Mouse (Mus musculus) spleen, adult 2 months (tissue): ENCODE measurements around the gene Sh3bgrl3. TPM values are rescaled to one million over a fixed set of nuclear protein-coding genes. Genes with fewer than 3 reads are reported as not detected.

Experiments
- DNase-seq, 2 experiments: peaks; one replicate each; pipeline versions ENCODE4 v3.0.0 to v3.0.0-alpha.2; 2012 to 2021; ENCODE audit warnings: low spot score in 2 of 2, low read depth in 1 of 2
- H3K27ac ChIP-seq: fragments of 200-500 bp; 2 replicates; pipeline ENCODE4 v1.5.1; 2012; ENCODE audit warnings: low read length, inconsistent platforms; ENCODE audit not compliant: insufficient read depth
- H3K27me3 ChIP-seq: fragments of 200-500 bp; 2 replicates; pipeline ENCODE4 v1.6.1; 2012; ENCODE audit warnings: mild to moderate bottlenecking, moderate library complexity, low read length, inconsistent platforms; ENCODE audit not compliant: control insufficient read depth, insufficient read depth
- H3K36me3 ChIP-seq: fragments of 200-500 bp; 2 replicates; pipeline ENCODE4 v1.6.1; 2012; ENCODE audit warnings: mild to moderate bottlenecking, low read length, inconsistent platforms; ENCODE audit not compliant: control insufficient read depth, insufficient read depth
- H3K4me1 ChIP-seq: fragments of 200-500 bp; 2 replicates; pipeline ENCODE4 v1.6.1; 2011; ENCODE audit warnings: inconsistent platforms; ENCODE audit not compliant: control insufficient read depth, insufficient read depth, insufficient read length
- H3K4me3 ChIP-seq: fragments of 200-500 bp; 2 replicates; pipeline ENCODE4 v1.5.1; 2011; ENCODE audit warnings: mild to moderate bottlenecking, inconsistent platforms; ENCODE audit not compliant: insufficient read depth, insufficient read length; ENCODE audit errors: extremely low read depth
- CTCF ChIP-seq: fragments of 200-500 bp; IDR thresholded peaks from 2 replicates; pipeline ENCODE4 v1.5.1; 2011; ENCODE audit warnings: mild to moderate bottlenecking, inconsistent platforms; ENCODE audit not compliant: insufficient read depth, insufficient read length, insufficient replicate concordance; ENCODE audit errors: extremely low read depth
- POLR2A ChIP-seq: fragments of 200-500 bp; IDR thresholded peaks from 2 replicates; pipeline ENCODE4 v1.6.1; 2011; ENCODE audit warnings: low read depth, low read length, inconsistent platforms
- WGBS: fragments of 180-500 bp; shearing (Covaris S2); methylation state at CpG from one replicate; pipeline ENCODE4 v1.1.7; 2018; 5-methylcytosine and 5-hydroxymethylcytosine counted together
- polyA plus RNA-seq: library from polyadenylated mRNA; depleted of rRNA; stranded (reverse); fragments of >200 nt; gene quantifications from 2 replicates; pipeline ENCODE4 v1.2.3, GENCODE M21; 2012

Sh3bgrl3 gene
- polyA plus RNA-seq, 1 experiment = 1,465 TPM

GRCm38 (mm10) chr4:134122281-134122680 is 6.3 kb downstream of the Sh3bgrl3 start:
- peaks cover 68% of the 10 kb centered on the region for H3K4me1 ChIP-seq
- no peaks in the 10 kb centered on the region for H3K27me3 ChIP-seq
- peaks cover 14% of the 10 kb centered on the region for H3K36me3 ChIP-seq
- H3K4me3 ChIP-seq = no peak overlapping the region
- no peak for DNase-seq
- peak overlapping the region; percentile 99 for H3K27ac ChIP-seq
- TF ChIP-seq CTCF (no peak), POLR2A (no peak)
- 21% methylated on average over 3 of the region's 3 CpGs for WGBS

DNA sequence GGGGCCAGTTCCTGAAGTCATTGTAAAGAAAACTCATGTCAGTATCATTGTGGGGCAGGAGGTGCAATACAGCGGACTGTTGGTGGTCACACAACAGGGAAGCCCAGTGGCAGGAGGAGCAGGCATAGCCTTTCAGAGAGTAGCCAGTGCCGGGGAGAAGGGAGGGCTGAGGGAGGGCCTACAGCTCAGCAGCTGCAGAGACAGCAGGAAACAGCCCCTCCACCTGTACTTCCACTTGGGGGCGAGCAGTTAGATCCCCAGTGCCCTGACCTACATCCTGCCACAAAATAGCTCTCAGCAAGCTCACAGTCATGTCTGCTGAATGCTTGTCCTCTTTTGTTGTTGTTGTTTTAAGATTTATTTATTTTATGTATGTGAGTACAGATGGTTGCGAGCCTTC is 7.0 kb downstream of the Sh3bgrl3 start:
- peaks cover 6% of the 10 kb centered on the region for H3K36me3 ChIP-seq
- peak overlapping the region; percentile 10; the same call in 1 of the 2 replicates for H3K4me3 ChIP-seq
- H3K27ac ChIP-seq = peak overlapping the region; percentile 99
- TF ChIP-seq POLR2A (peak; percentile 36), CTCF (no peak)
- 14% methylated on average over 4 of the region's 4 CpGs for WGBS
- H3K4me1 ChIP-seq = peaks cover 63% of the 10 kb centered on the region
- DNase-seq = peak in 1 of 2 experiments; percentile 73
- H3K27me3 ChIP-seq = no peaks in the 10 kb centered on the region

- H3K27me3 ChIP-seq = no peaks in the 10 kb centered on the region
- H3K36me3 ChIP-seq = peaks cover under 1% of the 10 kb centered on the region
- no peak overlapping the region for H3K4me3 ChIP-seq
- 67% methylated on average over 4 of the region's 4 CpGs for WGBS
- peak overlapping the region; percentile 99 for H3K27ac ChIP-seq
- peaks cover 67% of the 10 kb centered on the region for H3K4me1 ChIP-seq
- no peak for TF ChIP-seq CTCF
- no peak for TF ChIP-seq POLR2A
- DNase-seq = no peak
These were observed 7.7 kb downstream of the Sh3bgrl3 start for GRCm38 (mm10) chr4:134120916-134121315.

GRCm38 (mm10) chr4:134120192-134120805 is 8.3 kb downstream of the Sh3bgrl3 start:
- peak; percentile 31; the same call in 1 of the 2 replicates for TF ChIP-seq POLR2A
- no peak for TF ChIP-seq CTCF
- Histone ChIP-seq H3K36me3 (no peaks in the 10 kb centered on the region), H3K27ac (peak overlapping the region; percentile 99), H3K4me3 (no peak overlapping the region), H3K27me3 (no peaks in the 10 kb centered on the region), H3K4me1 (peaks cover 73% of the 10 kb centered on the region)
- DNase-seq = peak in 1 of 2 experiments; percentile 36
- WGBS = 41% methylated on average over 6 of the region's 6 CpGs

DNA sequence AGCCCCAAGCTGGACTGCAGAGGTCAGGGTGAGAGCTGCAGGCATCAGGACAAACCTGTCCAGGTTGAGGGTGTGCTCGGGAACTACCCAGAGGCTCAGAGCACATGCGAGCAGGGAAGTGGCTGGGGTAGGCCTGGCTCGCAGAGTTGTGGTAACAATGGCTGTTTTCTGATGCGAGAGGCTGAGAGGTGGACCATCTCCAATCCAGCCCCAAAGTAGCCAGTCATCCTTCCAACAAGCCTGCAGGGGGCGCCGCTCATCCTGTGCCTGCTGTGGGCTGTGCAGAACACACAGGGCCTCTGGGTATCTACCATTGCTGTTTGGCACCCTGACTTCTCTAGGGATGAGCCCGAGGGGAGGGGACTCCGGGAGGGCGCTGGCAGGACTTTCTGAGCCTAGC is 8.9 kb downstream of the Sh3bgrl3 start:
- TF ChIP-seq CTCF (peak; percentile 49; the same call in 1 of the 2 replicates), POLR2A (no peak)
- H3K27me3 ChIP-seq = no peaks in the 10 kb centered on the region
- no peak overlapping the region for H3K4me3 ChIP-seq
- peak overlapping the region; percentile 99 for H3K27ac ChIP-seq
- peak in 1 of 2 experiments; percentile 50 for DNase-seq
- peaks cover 79% of the 10 kb centered on the region for H3K4me1 ChIP-seq
- 62% methylated on average over 9 of the region's 9 CpGs for WGBS
- H3K36me3 ChIP-seq = no peaks in the 10 kb centered on the region

DNA sequence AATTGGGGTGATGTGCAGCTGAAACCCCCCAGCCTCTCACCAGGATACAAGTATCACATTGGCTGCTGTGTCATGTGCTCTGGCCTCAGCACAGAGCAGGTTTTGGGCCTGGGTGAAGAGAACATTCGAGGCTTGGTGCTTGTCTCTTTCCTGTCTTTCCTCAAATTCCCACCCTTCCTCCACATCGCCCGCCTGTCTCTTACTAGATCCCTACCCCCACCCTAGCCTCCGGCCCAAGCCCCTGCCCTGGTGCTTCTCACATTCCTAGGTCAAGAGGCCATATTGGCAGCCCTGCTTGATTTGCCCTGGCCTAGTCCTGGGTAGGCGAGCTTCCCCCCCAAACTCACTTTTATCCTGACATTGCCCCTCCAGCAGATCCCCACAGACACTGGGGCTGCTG is 9.5 kb downstream of the Sh3bgrl3 start:
- Histone ChIP-seq H3K27ac (peak overlapping the region; percentile 99), H3K36me3 (no peaks in the 10 kb centered on the region), H3K4me3 (no peak overlapping the region), H3K4me1 (peaks cover 80% of the 10 kb centered on the region), H3K27me3 (no peaks in the 10 kb centered on the region)
- no peak for DNase-seq
- WGBS = 75% methylated on average over 5 of the region's 5 CpGs
- no peak for TF ChIP-seq POLR2A

DNA sequence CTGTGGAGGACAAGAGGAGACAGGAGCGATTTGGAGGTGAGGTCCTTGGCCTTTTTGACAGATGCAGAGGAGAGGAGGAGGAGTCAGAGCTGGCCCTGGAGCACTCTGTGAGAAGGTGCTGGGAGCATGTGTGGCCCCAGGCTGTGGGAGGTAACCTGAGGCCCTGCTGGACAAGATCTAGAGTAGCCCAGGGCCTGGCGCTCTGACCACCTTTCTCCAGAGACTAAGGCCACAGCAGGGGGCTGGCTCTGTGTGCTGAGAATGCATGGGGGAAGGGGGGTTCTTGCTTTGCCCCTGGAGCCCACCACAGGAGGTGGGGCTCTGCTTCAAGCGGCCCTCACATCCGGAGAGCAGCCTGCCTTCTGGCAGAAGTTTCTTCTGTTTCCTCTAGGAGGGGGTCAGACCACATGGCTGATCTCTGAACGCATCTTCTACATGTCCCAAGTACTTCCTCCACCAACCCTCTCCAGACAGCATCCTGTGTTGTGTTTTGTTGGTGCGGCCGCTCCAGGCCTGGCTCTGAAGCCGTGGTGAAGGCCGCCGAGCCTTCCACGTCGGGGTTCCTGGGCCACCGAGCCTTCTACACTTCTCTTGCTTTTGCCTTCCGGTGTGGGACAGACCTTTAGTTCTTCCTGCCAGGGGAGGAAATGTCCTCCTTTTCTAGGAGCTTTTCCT is 10.3 kb downstream of the Sh3bgrl3 start:
- H3K27ac ChIP-seq = peak overlapping the region; percentile 99
- peak overlapping the region; percentile 24; the same call in 1 of the 2 replicates for H3K4me3 ChIP-seq
- WGBS = 12% methylated on average over 14 of the region's 14 CpGs
- peak in 1 of 2 experiments; percentile 48 for DNase-seq
- peaks cover 74% of the 10 kb centered on the region for H3K4me1 ChIP-seq
- H3K36me3 ChIP-seq = no peaks in the 10 kb centered on the region
- H3K27me3 ChIP-seq = no peaks in the 10 kb centered on the region
- no peak for TF ChIP-seq CTCF
- TF ChIP-seq POLR2A = peak; percentile 33; the same call in 1 of the 2 replicates
